Mouse (Mus musculus) CH12.LX (cell line): Measurements from ENCODE around the gene Ginm1. TPM values are rescaled to one million over a fixed set of nuclear protein-coding genes. Genes with fewer than 3 reads are reported as not detected.

Experiments
- DNase-seq: peaks from one replicate; pipeline ENCODE4 v3.0.0-alpha.2; 2013; ENCODE audit errors: extremely low read depth
- H3K27ac ChIP-seq: 2 replicates; pipeline ENCODE4 v1.5.1; 2012; ENCODE audit warnings: low read depth, mild to moderate bottlenecking, control low read depth, moderate library complexity; ENCODE audit not compliant: insufficient read depth
- H3K27me3 ChIP-seq: replicated peaks from 2 replicates; pipeline ENCODE3; 2012; ENCODE audit warnings: inconsistent platforms
- H3K36me3 ChIP-seq, 2 experiments: replicated peaks in 1 of 2; 2 replicates each; pipeline versions ENCODE3 to v1.6.1; 2012; ENCODE audit warnings: inconsistent platforms in 1 of 2, low read length in 1 of 2, mild to moderate bottlenecking in 1 of 2, mixed read lengths in 1 of 2, moderate library complexity in 1 of 2; ENCODE audit not compliant: control insufficient read depth in 1 of 2, insufficient read depth in 1 of 2
- H3K4me1 ChIP-seq, 2 experiments: 2 replicates each; pipeline ENCODE4 v1.6.1; 2012; ENCODE audit warnings: inconsistent platforms in 1 of 2, moderate library complexity in 1 of 2; ENCODE audit not compliant: insufficient read depth in 2 of 2, control insufficient read depth in 1 of 2
- H3K4me2 ChIP-seq: 2 replicates; pipeline ENCODE4 v1.6.1; 2012; ENCODE audit warnings: low read depth, mild to moderate bottlenecking, control low read depth; ENCODE audit not compliant: poor library complexity, insufficient read depth, severe bottlenecking
- H3K4me3 ChIP-seq, 3 experiments: fragments of 150-350 bp in 1 of 3; sonication (generic) in 1 of 3; replicated peaks in 1 of 3; 2 replicates each; pipeline versions ENCODE3 to v1.5.1; 2011 to 2012; ENCODE audit warnings: low read depth in 2 of 3, low read length in 2 of 3, mild to moderate bottlenecking in 2 of 3, moderate library complexity in 2 of 3, control low read depth in 1 of 3, improper control_type of control experiment in 1 of 3, inconsistent platforms in 1 of 3, mixed read lengths in 1 of 3; ENCODE audit not compliant: poor library complexity in 1 of 3
- H3K79me2 ChIP-seq: replicated peaks from 2 replicates; pipeline ENCODE4 v1.6.1; 2012; ENCODE audit warnings: mild to moderate bottlenecking, moderate library complexity; ENCODE audit not compliant: control insufficient read depth, poor library complexity, insufficient read depth, severe bottlenecking; ENCODE audit errors: extremely low read depth
- H3K9ac ChIP-seq: 2 replicates; pipeline ENCODE4 v1.6.1; 2012; ENCODE audit warnings: low read depth, mild to moderate bottlenecking, control low read depth, moderate library complexity; ENCODE audit not compliant: insufficient read depth
- H3K9me3 ChIP-seq: replicated peaks from 2 replicates; pipeline ENCODE3; 2012; ENCODE audit warnings: low read length, inconsistent platforms, mixed read lengths
- BHLHE40 ChIP-seq: IDR thresholded peaks from 2 replicates; pipeline ENCODE4 v1.6.1; 2011; ENCODE audit warnings: mild to moderate bottlenecking, low read depth, low read length, improper control_type of control experiment
- CHD1 ChIP-seq: IDR thresholded peaks from 2 replicates; pipeline ENCODE4 v1.6.1; 2012; ENCODE audit warnings: low read depth, low read length, improper control_type of control experiment, inconsistent platforms
- CHD2 ChIP-seq: IDR thresholded peaks from 2 replicates; pipeline ENCODE4 v1.6.1; 2011; ENCODE audit warnings: low read length, improper control_type of control experiment
- CTCF ChIP-seq, 2 experiments: IDR thresholded peaks in 1 of 2; conservative IDR thresholded peaks in 1 of 2; 2 replicates each; pipeline ENCODE4 v1.5.1; 2011 to 2012; ENCODE audit warnings: low read depth in 2 of 2, low read length in 2 of 2, improper control_type of control experiment in 1 of 2, inconsistent platforms in 1 of 2, mild to moderate bottlenecking in 1 of 2, moderate library complexity in 1 of 2
- ELF1 ChIP-seq: IDR thresholded peaks from 2 replicates; pipeline ENCODE4 v1.6.1; 2014; ENCODE audit warnings: low read depth, mild to moderate bottlenecking, inconsistent platforms, low read length, improper control_type of control experiment
- EP300 ChIP-seq: IDR thresholded peaks from 2 replicates; pipeline ENCODE4 v1.6.1; 2011; ENCODE audit warnings: low read length, improper control_type of control experiment
- ETS1 ChIP-seq: conservative IDR thresholded peaks from 2 replicates; pipeline ENCODE4 v1.6.1; 2012; ENCODE audit warnings: low read depth, mild to moderate bottlenecking, inconsistent platforms, low read length, improper control_type of control experiment, moderate library complexity
- GABPA ChIP-seq: IDR thresholded peaks from 2 replicates; pipeline ENCODE4 v1.6.1; 2012; ENCODE audit warnings: low read depth, low read length, improper control_type of control experiment, inconsistent platforms; ENCODE audit not compliant: insufficient replicate concordance
- IRF4 ChIP-seq: IDR thresholded peaks from 2 replicates; pipeline ENCODE4 v1.6.1; 2014; ENCODE audit warnings: low read depth, mild to moderate bottlenecking, inconsistent platforms, low read length, improper control_type of control experiment
- JUN ChIP-seq: IDR thresholded peaks from 2 replicates; pipeline ENCODE4 v1.6.1; 2011; ENCODE audit warnings: low read depth, mild to moderate bottlenecking, low read length, improper control_type of control experiment, moderate library complexity; ENCODE audit not compliant: insufficient read depth
- KAT2A ChIP-seq: IDR thresholded peaks from 2 replicates; pipeline ENCODE4 v1.6.1; 2012; ENCODE audit warnings: low read length, improper control_type of control experiment, inconsistent platforms; ENCODE audit not compliant: insufficient replicate concordance
- MAFK ChIP-seq: IDR thresholded peaks from 2 replicates; pipeline ENCODE4 v1.6.1; 2011; ENCODE audit warnings: low read length, improper control_type of control experiment; ENCODE audit not compliant: insufficient replicate concordance
- MAX ChIP-seq: IDR thresholded peaks from 2 replicates; pipeline ENCODE4 v1.6.1; 2011; ENCODE audit warnings: low read length, improper control_type of control experiment
- MAZ ChIP-seq: IDR thresholded peaks from 2 replicates; pipeline ENCODE4 v1.6.1; 2012; ENCODE audit warnings: low read depth, mild to moderate bottlenecking, inconsistent platforms, low read length, improper control_type of control experiment, moderate library complexity
- MEF2A ChIP-seq: IDR thresholded peaks from 2 replicates; pipeline ENCODE4 v1.6.1; 2014; ENCODE audit warnings: low read depth, mild to moderate bottlenecking, inconsistent platforms, low read length, improper control_type of control experiment, borderline replicate concordance
- MYC ChIP-seq: IDR thresholded peaks from 2 replicates; pipeline ENCODE4 v1.6.1; 2011; ENCODE audit warnings: low read depth, mild to moderate bottlenecking, improper control_type of control experiment, low read length
- NELFE ChIP-seq: IDR thresholded peaks from 2 replicates; pipeline ENCODE4 v1.6.1; 2011; ENCODE audit warnings: low read depth, low read length, improper control_type of control experiment
- NRF1 ChIP-seq: IDR thresholded peaks from 2 replicates; pipeline ENCODE4 v1.6.1; 2014; ENCODE audit warnings: low read depth, mild to moderate bottlenecking, inconsistent platforms, low read length, improper control_type of control experiment, moderate library complexity
- PAX5 ChIP-seq: IDR thresholded peaks from 2 replicates; pipeline ENCODE4 v1.6.1; 2012; ENCODE audit warnings: low read length, inconsistent platforms, mixed read lengths
- POLR2A ChIP-seq: IDR thresholded peaks from 2 replicates; pipeline ENCODE4 v1.6.1; 2011; ENCODE audit warnings: low read depth, mild to moderate bottlenecking, improper control_type of control experiment, low read length
- POLR2AphosphoS2 ChIP-seq: IDR thresholded peaks from 2 replicates; pipeline ENCODE4 v1.6.1; 2011; ENCODE audit warnings: low read depth, low read length, improper control_type of control experiment
- RAD21 ChIP-seq: IDR thresholded peaks from 2 replicates; pipeline ENCODE4 v1.6.1; 2011; ENCODE audit warnings: low read depth, mild to moderate bottlenecking, low read length, improper control_type of control experiment, moderate library complexity
- SIN3A ChIP-seq: IDR thresholded peaks from 2 replicates; pipeline ENCODE4 v1.6.1; 2012; ENCODE audit warnings: low read length, improper control_type of control experiment, inconsistent platforms
- SMC3 ChIP-seq: IDR thresholded peaks from 2 replicates; pipeline ENCODE4 v1.6.1; 2011; ENCODE audit warnings: low read depth, low read length, improper control_type of control experiment
- TBP ChIP-seq: conservative IDR thresholded peaks from 2 replicates; pipeline ENCODE4 v1.6.1; 2011; ENCODE audit warnings: low read depth, low read length, improper control_type of control experiment
- TCF12 ChIP-seq: IDR thresholded peaks from 2 replicates; pipeline ENCODE4 v1.6.1; 2014; ENCODE audit warnings: low read depth, mild to moderate bottlenecking, inconsistent platforms, low read length, improper control_type of control experiment
- UBTF ChIP-seq: IDR thresholded peaks from 2 replicates; pipeline ENCODE4 v1.6.1; 2012; ENCODE audit warnings: low read depth, mild to moderate bottlenecking, inconsistent platforms, low read length, improper control_type of control experiment, moderate library complexity
- USF1 ChIP-seq: IDR thresholded peaks from 2 replicates; pipeline ENCODE4 v1.6.1; 2014; ENCODE audit warnings: low read depth, mild to moderate bottlenecking, inconsistent platforms, low read length, improper control_type of control experiment
- USF2 ChIP-seq: conservative IDR thresholded peaks from 2 replicates; pipeline ENCODE4 v1.6.1; 2011; ENCODE audit warnings: low read depth, low read length, improper control_type of control experiment
- ZC3H11A ChIP-seq: IDR thresholded peaks from 2 replicates; pipeline ENCODE4 v1.6.1; 2012; ENCODE audit warnings: low read depth, mild to moderate bottlenecking, inconsistent platforms, low read length, improper control_type of control experiment
- ZKSCAN1 ChIP-seq: IDR thresholded peaks from 2 replicates; pipeline ENCODE4 v1.6.1; 2012; ENCODE audit warnings: low read depth, inconsistent platforms, low read length, improper control_type of control experiment, borderline replicate concordance
- ZNF384 ChIP-seq: IDR thresholded peaks from 2 replicates; pipeline ENCODE4 v1.6.1; 2012; ENCODE audit warnings: low read depth, low read length, improper control_type of control experiment, inconsistent platforms
- dilution Hi-C: fragments of 300-500 bp; cut with MboI; formaldehyde crosslinking; loops from 2 replicates; pipeline ENCODE4 v1.14.3; 2020; ENCODE audit warnings: low sequenced_read_pairs; ENCODE audit not compliant: extremely low pct_unique_long_range_greater_than_20kb, extremely low pct_ligation_motif_present
- in situ Hi-C: fragments of 300-500 bp; cut with MboI; formaldehyde crosslinking; loops from 3 replicates; pipeline ENCODE4 v1.14.3; 2019; ENCODE audit warnings: low sequenced_read_pairs, low pct_ligation_motif_present, low pct_unique_long_range_greater_than_20kb, mixed read lengths
- polyA plus RNA-seq: library from polyadenylated mRNA; unstranded; fragments of >175 nt; gene quantifications from 2 replicates; pipeline ENCODE4 v1.2.1, GENCODE M21; 2012; ENCODE audit warnings: low read depth; ENCODE audit not compliant: insufficient read length
- total RNA-seq, 2 experiments: library from RNA; depleted of rRNA; stranded (reverse); fragments of 300-350 nt in 1 of 2; fragments of >200 nt in 1 of 2; gene quantifications; 2 replicates each; pipeline ENCODE4 v1.2.3; 2012 to 2014

Ginm1 gene
- total and polyA plus RNA-seq, 3 experiments: 11.7 to 38.2 (median 22.5) TPM

DNA sequence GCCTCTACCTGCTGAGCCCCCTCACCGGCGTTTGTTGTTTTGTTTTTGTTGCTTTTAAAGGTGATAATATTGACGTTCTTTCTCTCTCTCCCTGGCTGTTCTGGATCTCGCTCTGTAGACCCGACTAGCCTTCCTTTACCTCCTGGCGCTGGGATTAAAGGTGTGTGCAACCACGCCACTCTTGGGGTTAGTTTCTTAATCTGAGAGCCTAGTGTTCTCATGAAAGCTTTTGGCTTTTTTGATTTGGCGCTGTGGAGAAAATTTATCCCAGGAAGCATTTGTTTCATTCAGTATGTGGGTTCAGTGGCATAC is 66.2 kb downstream of the Ginm1 start:
- no peaks in the 10 kb centered on the region for H3K9me3 ChIP-seq
- DNase-seq: peak; percentile 7
- peak overlapping the region; percentile 26; the same call in 1 of the 2 replicates for H3K27ac ChIP-seq
- no peaks in the 10 kb centered on the region for H3K27me3 ChIP-seq
- H3K4me1 ChIP-seq: peaks cover 2 to 37% of the 10 kb centered on the region in 2 experiments; a peak in 3 of 4 replicates
- H3K4me3 ChIP-seq: peak overlapping the region; percentile 69 to 97 (median 76)
- dilution Hi-C loops: no loop called here
- peaks cover 40% of the 10 kb centered on the region for H3K79me2 ChIP-seq
- in situ Hi-C loops: no loop called here
- H3K4me2 ChIP-seq: peak overlapping the region; percentile 73
- H3K36me3 ChIP-seq: peaks cover 0 to 11% of the 10 kb centered on the region in 2 experiments
- TF ChIP-seq TBP: peak; percentile 48; the same call in 1 of the 2 replicates
- TF ChIP-seq MAX: no peak
- TF ChIP-seq MYC: no peak
- H3K9ac ChIP-seq: peak overlapping the region; percentile 84

DNA sequence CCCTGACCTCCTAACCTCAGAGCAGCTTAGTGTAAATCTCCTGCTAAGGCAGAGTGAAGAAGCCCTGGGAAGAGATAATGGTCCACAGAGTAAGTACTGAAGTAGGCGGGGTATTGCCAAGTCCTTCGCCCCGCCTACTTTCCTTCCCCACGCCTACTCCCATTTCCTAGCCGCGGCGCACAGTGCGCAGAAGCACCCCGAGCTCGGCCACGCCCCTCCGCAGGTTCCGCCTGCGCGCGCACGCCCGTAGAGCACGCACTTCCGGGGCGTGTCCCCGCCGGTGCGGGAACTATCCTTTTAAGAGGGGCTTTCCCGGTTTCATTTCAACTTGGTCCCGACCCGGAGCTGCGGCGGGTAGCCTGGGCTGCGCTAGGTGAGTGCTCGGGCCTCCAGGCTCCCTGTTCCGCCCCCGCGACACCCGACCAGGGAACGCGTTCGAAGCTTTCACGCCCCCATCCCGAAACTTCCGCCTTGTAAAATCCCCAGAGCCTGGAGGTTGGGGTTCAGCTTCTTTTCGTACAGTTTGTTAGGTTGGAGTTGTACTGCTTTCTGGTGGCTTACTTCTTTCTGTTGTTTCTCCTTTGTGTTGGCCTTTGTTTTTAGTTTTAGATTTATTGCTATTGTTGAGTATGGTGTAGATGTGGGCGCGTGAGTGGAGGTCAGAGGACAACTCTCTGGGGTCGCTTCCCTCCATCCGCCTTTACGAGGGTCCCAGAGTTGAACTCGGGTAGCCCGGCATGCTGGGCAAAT is 66.7 kb downstream of the Ginm1 start, which contains the start of gene Katna1:
Gene Katna1, plus strand, starts transcription at position 250 of the 750 bp plus-strand sequence.
- Histone ChIP-seq H3K79me2 (peaks cover 36% of the 10 kb centered on the region), H3K9ac (peak within 1 kb of the TSS; percentile 84), H3K4me2 (peak within 1 kb of the TSS; percentile 73), H3K36me3 (peaks cover 0 to 11% of the 10 kb centered on the region in 2 experiments), H3K27me3 (no peaks in the 10 kb centered on the region), H3K4me1 (peaks cover 2 to 33% of the 10 kb centered on the region in 2 experiments; a peak in 3 of 4 replicates), H3K9me3 (no peaks in the 10 kb centered on the region), H3K27ac (peak within 1 kb of the TSS; percentile 26; the same call in 1 of the 2 replicates), H3K4me3 (peak within 1 kb of the TSS; percentile 69 to 97 (median 76))
- in situ Hi-C loops (no loop called here), dilution Hi-C loops (no loop called here)
- peak; percentile 95 for DNase-seq
- TF ChIP-seq SMC3 (no peak), TBP (peak; percentile 97), MAX (0 out of 2 replicates have a peak, but pooled peaks have one; percentile 22), MAFK (no peak), ZKSCAN1 (no peak), ZNF384 (no peak), MEF2A (no peak), UBTF (no peak), TCF12 (peak; percentile 99), USF2 (no peak), CTCF (conservative IDR thresholded peaks at IDR 0.05 in 1 of 2, IDR thresholded peaks at IDR 0.05 in 1 of 2; ENCODE audit: low read depth in 2 of 2, low read length in 2 of 2) (no peak), IRF4 (peak; percentile 95), SIN3A (no peak; the same call in 1 of the 2 replicates), JUN (no peak), GABPA (no peak), NRF1 (peak; percentile 99), POLR2AphosphoS2 (peak; percentile 86), BHLHE40 (no peak; the same call in 1 of the 2 replicates), USF1 (no peak), KAT2A (0 out of 2 replicates have a peak, but pooled peaks have one; percentile 34), NELFE (peak; percentile 97), ZC3H11A (no peak), RAD21 (no peak), MAZ (no peak; the same call in 1 of the 2 replicates), CHD2 (no peak), CHD1 (no peak), ELF1 (peak; percentile 94), PAX5 (no peak), ETS1 (no peak), POLR2A (peak; percentile 99), EP300 (no peak)
